ENCODE assay signal across 14 mouse cellular contexts in the genomic region with DNA sequence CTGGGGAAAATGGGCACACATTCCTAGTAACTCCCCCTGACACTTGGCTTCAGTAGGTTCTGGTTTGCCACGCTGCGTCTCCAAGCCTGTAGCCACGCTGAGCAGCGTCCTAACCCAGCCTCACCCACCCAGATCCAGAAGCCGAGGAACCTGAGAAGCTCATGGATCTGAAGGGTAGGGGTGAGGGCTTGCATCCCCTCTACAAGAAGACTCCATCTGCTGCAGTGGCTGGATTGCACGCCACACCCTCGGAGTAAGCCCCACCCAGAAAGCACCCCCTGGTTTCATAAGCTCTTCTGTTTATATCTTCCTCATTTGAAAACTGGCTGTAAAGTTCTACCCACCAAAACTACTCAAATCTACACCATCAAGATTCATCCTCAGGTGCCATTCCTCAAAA. TPM values are rescaled to one million over a fixed set of nuclear protein-coding genes. Genes with fewer than 3 reads are reported as not detected.
A peak's percentile ranks its signal among the peaks of the same experiment; 100 is the strongest.
DNase-seq lines count a peak whose midpoint lies in the region; ATAC-seq and TF ChIP-seq lines count a peak whose summit lies in the region.
"Had no signal": no experiment of that assay in that cellular context is flagged by ENCODE, and none has a peak within 500 bp of the region (broad histone marks: within the 10 kb centered on the region; RNA-seq: fewer than 3 reads in every experiment).

No protein-coding gene starts in this region.

- DNase-seq in heart, adult 18-20 months = no peak
- peak; percentile 30 to 31 for DNase-seq in spleen, postnatal 36 days (ENCODE audit: low spot score in 2 of 2)
- DNase-seq in spleen, adult 12 weeks (ENCODE audit: low spot score) = no peak
- no peak for DNase-seq in stomach, postnatal 0 days (ENCODE audit: low spot score)
- no peak for DNase-seq in layer of hippocampus, postnatal 14 days (ENCODE audit: low spot score in 2 of 2)
- no peak for DNase-seq in ovary, postnatal 14 days (ENCODE audit: low spot score)
- DNase-seq: cerebellum, adult 8-10 months; forebrain, postnatal 0 days; kidney, adult 2 months; lung, adult 18-20 months; thymus, postnatal 25 days had no signal

- no peaks in the 10 kb centered on the region for H3K36me3 ChIP-seq in heart, embryonic 16.5 days (ENCODE audit: control insufficient read depth, insufficient read depth)
- H3K36me3 ChIP-seq in intestine, embryonic 16.5 days (ENCODE audit: control insufficient read depth, insufficient read depth, low read length) = no peaks in the 10 kb centered on the region
- H3K36me3 ChIP-seq in stomach, postnatal 0 days (ENCODE audit: control insufficient read depth, insufficient read depth, low read length) = no peaks in the 10 kb centered on the region
- H3K36me3 ChIP-seq: midbrain, embryonic 13.5 days had no signal

- peak overlapping the region; percentile 51 for H3K4me2 ChIP-seq in heart, embryonic 16.5 days (ENCODE audit: low read depth, low read length)
- 0 out of 2 replicates have a peak overlapping the region, but pooled peaks have one; percentile 25 for H3K4me2 ChIP-seq in intestine, embryonic 16.5 days (ENCODE audit: low read depth, low read length)
- H3K4me2 ChIP-seq in stomach, postnatal 0 days (replicated peaks; ENCODE audit: low read depth) = peak overlapping the region; percentile 14; the same call in 1 of the 2 replicates
- H3K4me2 ChIP-seq: midbrain, embryonic 13.5 days had no signal

- peak overlapping the region; percentile 12 for H3K4me3 ChIP-seq in heart, embryonic 16.5 days (ENCODE audit: low read length)
- no peak overlapping the region for H3K4me3 ChIP-seq in intestine, embryonic 16.5 days (ENCODE audit: low read length)
- H3K4me3 ChIP-seq in stomach, postnatal 0 days (ENCODE audit: low read depth, low read length) = no peak overlapping the region
- H3K4me3 ChIP-seq: midbrain, embryonic 13.5 days had no signal

- H3K9ac ChIP-seq in heart, embryonic 16.5 days (ENCODE audit: low read length) = no peak overlapping the region; the same call in 1 of the 2 replicates
- no peak overlapping the region for H3K9ac ChIP-seq in intestine, embryonic 16.5 days (ENCODE audit: low read depth, low read length)
- H3K9ac ChIP-seq in stomach, postnatal 0 days (ENCODE audit: low read length) = no peak overlapping the region
- H3K9ac ChIP-seq: forebrain, postnatal 0 days; midbrain, embryonic 13.5 days had no signal

- 53% methylated on average over 7 of the region's 7 CpGs for WGBS in heart, embryonic 16.5 days
- 55% methylated on average over 7 of the region's 7 CpGs for WGBS in intestine, embryonic 16.5 days
- 51% methylated on average over 7 of the region's 7 CpGs for WGBS in stomach, postnatal 0 days

- H3K9me3 ChIP-seq in heart, embryonic 16.5 days (replicated peaks; ENCODE audit: control insufficient read depth, low read length) = no peaks in the 10 kb centered on the region
- H3K9me3 ChIP-seq in intestine, embryonic 16.5 days (ENCODE audit: control insufficient read depth, low read length) = no peaks in the 10 kb centered on the region
- no peaks in the 10 kb centered on the region for H3K9me3 ChIP-seq in stomach, postnatal 0 days (ENCODE audit: control insufficient read depth, low read length)
- H3K9me3 ChIP-seq: midbrain, embryonic 13.5 days had no signal

- no peaks in the 10 kb centered on the region for H3K27me3 ChIP-seq in heart, embryonic 16.5 days (ENCODE audit: control insufficient read depth, insufficient read depth, low read length)
- no peaks in the 10 kb centered on the region for H3K27me3 ChIP-seq in intestine, embryonic 16.5 days (replicated peaks; ENCODE audit: control insufficient read depth, insufficient read depth, low read length)
- no peaks in the 10 kb centered on the region for H3K27me3 ChIP-seq in stomach, postnatal 0 days (ENCODE audit: control insufficient read depth, insufficient read depth, low read length)
- H3K27me3 ChIP-seq: midbrain, embryonic 13.5 days had no signal

- no peak for TF ChIP-seq CTCF in stomach, postnatal 0 days (IDR thresholded peaks at IDR 0.05; ENCODE audit: low read depth)

- H3K4me1 ChIP-seq in heart, embryonic 16.5 days (ENCODE audit: control insufficient read depth, insufficient read depth, low read length) = no peaks in the 10 kb centered on the region
- H3K4me1 ChIP-seq in intestine, embryonic 16.5 days (ENCODE audit: control insufficient read depth, insufficient read depth, low read length) = peaks cover 10% of the 10 kb centered on the region
- 0 out of 2 replicates have a peak, but pooled peaks cover 2% of the 10 kb centered on the region for H3K4me1 ChIP-seq in stomach, postnatal 0 days (replicated peaks; ENCODE audit: control insufficient read depth, insufficient read depth)
- H3K4me1 ChIP-seq: midbrain, embryonic 13.5 days had no signal

- no peak overlapping the region for H3K27ac ChIP-seq in heart, embryonic 16.5 days (ENCODE audit: low read length)
- no peak overlapping the region for H3K27ac ChIP-seq in intestine, embryonic 16.5 days (ENCODE audit: low read length)
- no peak overlapping the region for H3K27ac ChIP-seq in stomach, postnatal 0 days (replicated peaks)
- H3K27ac ChIP-seq: midbrain, embryonic 13.5 days had no signal

- no peak; the same call in 1 of the 2 replicates for ATAC-seq in heart, embryonic 16.5 days (replicated peaks; ENCODE audit: extremely low read depth, insufficient read depth, low FRiP score)
- ATAC-seq in intestine, embryonic 16.5 days = no peak
- ATAC-seq in stomach, postnatal 0 days (ENCODE audit: low FRiP score, low TSS enrichment) = no peak
- ATAC-seq: forebrain, postnatal 0 days; midbrain, embryonic 13.5 days had no signal

- TF ChIP-seq EP300 in stomach, postnatal 0 days (optimal IDR thresholded peaks at IDR 0.05) = no peak

RNA-seq across cellular contexts. Expression of a gene that starts 22.4 kb away (rescaled TPM):
- 155 and 168 TPM in 2 replicates for polyA plus RNA-seq in heart, embryonic 16.5 days (2015; fragmentation: Nextera tagmentation; extraction: Ambion mirVana)
- total RNA-seq in heart, adult 18-20 months (2021) = 10 to 100 TPM; 56.9 to 57.7 TPM
- 162 and 177 TPM in 2 replicates for polyA plus RNA-seq in intestine, embryonic 16.5 days (2015; fragmentation: Nextera tagmentation; extraction: Ambion mirVana)
- 80.2 and 88.6 TPM in 2 replicates for polyA plus RNA-seq in stomach, postnatal 0 days (2015; fragmentation: Nextera tagmentation; extraction: Ambion mirVana)
- 10 to 100 TPM; 75.5 to 79.0 TPM for total RNA-seq in layer of hippocampus, postnatal 14 days (2021)

RNA-seq across cellular contexts. Expression of a gene that starts 22.7 kb away (rescaled TPM):
- polyA plus RNA-seq in heart, embryonic 16.5 days (2015; fragmentation: Nextera tagmentation; extraction: Ambion mirVana) = 40.8 and 79.9 TPM in 2 replicates
- 1 to 10 TPM; 2.7 to 3.1 TPM for total RNA-seq in heart, adult 18-20 months (2021)
- polyA plus RNA-seq in intestine, embryonic 16.5 days (2015; fragmentation: Nextera tagmentation; extraction: Ambion mirVana) = 142 and 168 TPM in 2 replicates
- polyA plus RNA-seq in stomach, postnatal 0 days (2015; fragmentation: Nextera tagmentation; extraction: Ambion mirVana) = 4.4 and 5.3 TPM in 2 replicates
- total RNA-seq in layer of hippocampus, postnatal 14 days (2021) = 10 to 100 TPM; 23.4 to 30.7 TPM

Comparison
In these comparisons a context has a peak if more than half of its experiments do, and no peak if none do; other contexts are left out.
1. DNase-seq: peak in spleen, postnatal 36 days (2 of 2); none in heart, adult 18-20 months (0 of 2), spleen, adult 12 weeks (single experiment), stomach, postnatal 0 days (single experiment), layer of hippocampus, postnatal 14 days (0 of 2) and ovary, postnatal 14 days (single experiment).
2. Peak in every context shown above with its lines, with median percentiles within 50 percentile points of each other: H3K4me2 ChIP-seq.